26 mouse cellular contexts compared by ENCODE assay signal in genomic region chr11:61964611-61965010, GRCm38 (mm10). TPM values are rescaled to one million over a fixed set of nuclear protein-coding genes. Genes with fewer than 3 reads are reported as not detected.
DNase-seq lines count a peak whose midpoint lies in the region; ATAC-seq and TF ChIP-seq lines count a peak whose summit lies in the region.
"Had no signal": no experiment of that assay in that cellular context is flagged by ENCODE, and none has a peak within 500 bp of the region (broad histone marks: within the 10 kb centered on the region; RNA-seq: fewer than 3 reads in every experiment).

No protein-coding gene starts in this region.

- no peak overlapping the region for H3K27ac ChIP-seq in forebrain, embryonic 11.5 days (ENCODE audit: low read depth, low read length)
- H3K27ac ChIP-seq in forebrain, embryonic 16.5 days (ENCODE audit: low read length): no peak overlapping the region
- H3K27ac ChIP-seq in liver, embryonic 15.5 days (replicated peaks): peak overlapping the region; percentile 41; the same call in 1 of the 2 replicates
- no peak overlapping the region for H3K27ac ChIP-seq in liver, postnatal 0 days (ENCODE audit: low read depth)
- H3K27ac ChIP-seq: embryonic facial prominence, embryonic 15.5 days; forebrain, embryonic 10.5 days; forebrain, embryonic 15.5 days; heart, embryonic 10.5 days; hindbrain, embryonic 12.5 days had no signal

- no peak overlapping the region for H3K4me2 ChIP-seq in forebrain, embryonic 11.5 days (ENCODE audit: low read depth, low read length, severe bottlenecking)
- no peak overlapping the region for H3K4me2 ChIP-seq in forebrain, embryonic 16.5 days (ENCODE audit: low read length)
- H3K4me2 ChIP-seq in liver, embryonic 15.5 days: no peak overlapping the region
- H3K4me2 ChIP-seq in liver, postnatal 0 days (ENCODE audit: low read depth, low read length): no peak overlapping the region
- H3K4me2 ChIP-seq: embryonic facial prominence, embryonic 15.5 days; forebrain, embryonic 15.5 days; hindbrain, embryonic 12.5 days had no signal

- no peak for TF ChIP-seq CTCF in liver, postnatal 0 days (IDR thresholded peaks at IDR 0.05; ENCODE audit: low read depth)

- H3K4me1 ChIP-seq in forebrain, embryonic 11.5 days (replicated peaks; ENCODE audit: control insufficient read depth, insufficient read depth, low read length): no peaks in the 10 kb centered on the region
- no peaks in the 10 kb centered on the region for H3K4me1 ChIP-seq in forebrain, embryonic 16.5 days (replicated peaks; ENCODE audit: control insufficient read depth, insufficient read depth, low read length)
- peaks cover 91% of the 10 kb centered on the region for H3K4me1 ChIP-seq in liver, embryonic 15.5 days (replicated peaks)
- peaks cover 24% of the 10 kb centered on the region for H3K4me1 ChIP-seq in liver, postnatal 0 days (ENCODE audit: insufficient read depth)
- H3K4me1 ChIP-seq: embryonic facial prominence, embryonic 15.5 days; forebrain, embryonic 10.5 days; forebrain, embryonic 15.5 days; heart, embryonic 10.5 days had no signal

- H3K36me3 ChIP-seq in forebrain, embryonic 11.5 days (ENCODE audit: control insufficient read depth, insufficient read depth, low read length): no peaks in the 10 kb centered on the region
- H3K36me3 ChIP-seq in forebrain, embryonic 16.5 days (ENCODE audit: control insufficient read depth, insufficient read depth): no peaks in the 10 kb centered on the region
- peaks cover 9% of the 10 kb centered on the region for H3K36me3 ChIP-seq in liver, embryonic 15.5 days (replicated peaks)
- 0 out of 2 replicates have a peak, but pooled peaks cover 6% of the 10 kb centered on the region for H3K36me3 ChIP-seq in liver, postnatal 0 days (replicated peaks; ENCODE audit: insufficient read depth, low read length)
- H3K36me3 ChIP-seq: embryonic facial prominence, embryonic 15.5 days; forebrain, embryonic 10.5 days; forebrain, embryonic 15.5 days; heart, embryonic 10.5 days; hindbrain, embryonic 12.5 days had no signal

- peak; percentile 24 for DNase-seq in forebrain, embryonic 11.5 days (ENCODE audit: low spot score)
- peak; percentile 10 to 52 for DNase-seq in left cerebral cortex, adult 18-20 months (ENCODE audit: low spot score in 2 of 2)
- DNase-seq in left cerebral cortex, postnatal 10 days (ENCODE audit: extremely low spot score in 1 of 2, low spot score in 2 of 2): no peak
- no peak for DNase-seq in liver, postnatal 0 days
- peak; percentile 75 for DNase-seq in brain, adult 2 months (ENCODE audit: low read depth, low spot score)
- DNase-seq: adrenal gland, adult 8-10 months; adrenal gland, postnatal 36 days; B cell, adult 2 months; cerebellum, adult 11 months; cerebellum, adult 8-10 months; cerebellum, postnatal 14 days; embryo, embryonic 11 days; gastrocnemius, postnatal 10 days; heart, adult 18-20 months; heart, postnatal 10 days; heart, postnatal 4 days had no signal

- no peaks in the 10 kb centered on the region for H3K27me3 ChIP-seq in forebrain, embryonic 11.5 days (ENCODE audit: control insufficient read depth, insufficient read depth, low read length)
- H3K27me3 ChIP-seq in forebrain, embryonic 16.5 days (replicated peaks; ENCODE audit: control insufficient read depth, insufficient read depth, low read length): no peaks in the 10 kb centered on the region
- H3K27me3 ChIP-seq in liver, embryonic 15.5 days: no peaks in the 10 kb centered on the region
- no peaks in the 10 kb centered on the region for H3K27me3 ChIP-seq in liver, postnatal 0 days (ENCODE audit: insufficient read depth, low read length)
- H3K27me3 ChIP-seq: forebrain, embryonic 15.5 days had no signal

- no peak for TF ChIP-seq EP300 in liver, postnatal 0 days (IDR thresholded peaks at IDR 0.05; ENCODE audit: low read depth)

- intact Hi-C loops in left cerebral cortex, postnatal 10 days (cut with DNase I): no loop called here

- no peak overlapping the region for H3K4me3 ChIP-seq in forebrain, embryonic 11.5 days (ENCODE audit: low read depth, low read length)
- H3K4me3 ChIP-seq in forebrain, embryonic 16.5 days (replicated peaks; ENCODE audit: low read length): no peak overlapping the region
- H3K4me3 ChIP-seq in liver, embryonic 15.5 days (replicated peaks): no peak overlapping the region
- H3K4me3 ChIP-seq in liver, postnatal 0 days (ENCODE audit: low read depth, low read length): no peak overlapping the region
- H3K4me3 ChIP-seq: embryonic facial prominence, embryonic 15.5 days; erythroblast, embryonic 14.5 days; forebrain, embryonic 10.5 days; forebrain, embryonic 15.5 days; heart, embryonic 10.5 days; hindbrain, embryonic 12.5 days had no signal

- ATAC-seq in forebrain, embryonic 11.5 days (replicated peaks; ENCODE audit: low FRiP score): no peak
- no peak for ATAC-seq in forebrain, embryonic 16.5 days
- no peak for ATAC-seq in liver, embryonic 15.5 days (ENCODE audit: insufficient read depth)
- no peak for ATAC-seq in liver, postnatal 0 days
- ATAC-seq: CD4-positive, CD25-positive, alpha-beta regulatory T cell, adult 4 months; forebrain, embryonic 15.5 days had no signal

- no peak overlapping the region for H3K9ac ChIP-seq in forebrain, embryonic 11.5 days (ENCODE audit: low read length)
- H3K9ac ChIP-seq in forebrain, embryonic 16.5 days (replicated peaks; ENCODE audit: low read depth, low read length): no peak overlapping the region
- no peak overlapping the region for H3K9ac ChIP-seq in liver, embryonic 15.5 days
- H3K9ac ChIP-seq in liver, postnatal 0 days (replicated peaks): no peak overlapping the region
- H3K9ac ChIP-seq: embryonic facial prominence, embryonic 15.5 days; forebrain, embryonic 15.5 days; hindbrain, embryonic 12.5 days had no signal

- 86% methylated on average over 5 of the region's 5 CpGs for whole genome bisulfite sequencing in forebrain, embryonic 11.5 days
- 86% methylated on average over 5 of the region's 5 CpGs for WGBS in forebrain, embryonic 16.5 days
- 87% methylated on average over 5 of the region's 5 CpGs for WGBS in liver, embryonic 15.5 days (ENCODE audit: insufficient replicate concordance)
- 90% methylated on average over 5 of the region's 5 CpGs for WGBS in liver, postnatal 0 days (ENCODE audit: insufficient replicate concordance)

- no peaks in the 10 kb centered on the region for H3K9me3 ChIP-seq in forebrain, embryonic 11.5 days (ENCODE audit: control insufficient read depth, low read length)
- H3K9me3 ChIP-seq in forebrain, embryonic 16.5 days (ENCODE audit: control insufficient read depth, low read length): no peaks in the 10 kb centered on the region
- no peaks in the 10 kb centered on the region for H3K9me3 ChIP-seq in liver, embryonic 15.5 days (replicated peaks)
- no peaks in the 10 kb centered on the region for H3K9me3 ChIP-seq in liver, postnatal 0 days (ENCODE audit: low read length)
- H3K9me3 ChIP-seq: embryonic facial prominence, embryonic 15.5 days; forebrain, embryonic 10.5 days; forebrain, embryonic 15.5 days; G1E; heart, embryonic 10.5 days; hindbrain, embryonic 12.5 days had no signal

RNA-seq across cellular contexts. Expression of gene Specc1, which starts 8.0 kb away (rescaled TPM):
- polyA plus RNA-seq in forebrain, embryonic 11.5 days (2014; fragmentation: Nextera tagmentation; extraction: Ambion mirVana): 19.0 and 20.2 TPM in 2 replicates
- 9.4 and 11.2 TPM in 2 replicates for polyA plus RNA-seq in forebrain, embryonic 16.5 days (2015; fragmentation: Nextera tagmentation; extraction: Ambion mirVana)
- 10 to 100 TPM; 72.9 to 77.6 TPM for total RNA-seq in left cerebral cortex, adult 18-20 months (2021)
- 10 to 100 TPM; 31.0 to 31.1 TPM for total RNA-seq in left cerebral cortex, postnatal 10 days (2021)
- 54.4 and 57.0 TPM in 2 replicates for polyA plus RNA-seq in liver, embryonic 15.5 days (2015; fragmentation: Nextera tagmentation; extraction: Ambion mirVana)
- polyA plus RNA-seq in liver, postnatal 0 days (2015; fragmentation: Nextera tagmentation; extraction: Ambion mirVana): 19.1 and 20.7 TPM in 2 replicates

RNA-seq across cellular contexts. Expression of gene Akap10, which starts 34.6 kb away (rescaled TPM):
- 17.2 and 18.6 TPM in 2 replicates for polyA plus RNA-seq in forebrain, embryonic 11.5 days (2014; fragmentation: Nextera tagmentation; extraction: Ambion mirVana)
- 13.0 and 15.0 TPM in 2 replicates for polyA plus RNA-seq in forebrain, embryonic 16.5 days (2015; fragmentation: Nextera tagmentation; extraction: Ambion mirVana)
- total RNA-seq in left cerebral cortex, adult 18-20 months (2021): 10 to 100 TPM; 32.2 to 32.7 TPM
- total RNA-seq in left cerebral cortex, postnatal 10 days (2021): 10 to 100 TPM; 28.4 to 31.2 TPM
- polyA plus RNA-seq in liver, embryonic 15.5 days (2015; fragmentation: Nextera tagmentation; extraction: Ambion mirVana): 7.9 and 8.0 TPM in 2 replicates
- 4.2 and 4.9 TPM in 2 replicates for polyA plus RNA-seq in liver, postnatal 0 days (2015; fragmentation: Nextera tagmentation; extraction: Ambion mirVana)

Comparison
In these comparisons a context has a peak if more than half of its experiments do, and no peak if none do; other contexts are left out.
1. DNase-seq: peak in forebrain, embryonic 11.5 days (single experiment), left cerebral cortex, adult 18-20 months (2 of 2) and brain, adult 2 months (single experiment); none in left cerebral cortex, postnatal 10 days (0 of 2) and liver, postnatal 0 days (single experiment).